Mouse (Mus musculus) Patski (cell line): Measurements from ENCODE around the gene Trim58. TPM values are rescaled to one million over a fixed set of nuclear protein-coding genes. Genes with fewer than 3 reads are reported as not detected.

Experiments used
- ATAC-seq: fragments of 100-300 bp; one replicate; pipeline ENCODE4 v1.8.0; 2021
- CTCF ChIA-PET: fragments of 350-600 bp; sonication (Branson Sonifier 250); formaldehyde crosslinking; loops from one replicate; lab custom pipeline; 2022; ENCODE audit warnings: inconsistent platforms; lab: Charles Lee
- POLR2A ChIA-PET: fragments of 350-600 bp; sonication (Branson Sonifier 250); formaldehyde crosslinking; loops from one replicate; lab custom pipeline; 2022; ENCODE audit warnings: antibody characterized with exemption, inconsistent platforms; lab: Charles Lee
- DNase-seq: peaks from one replicate; pipeline ENCODE4 v3.0.0-alpha.2; 2011; ENCODE audit warnings: low read depth, low spot score
- H3K27me3 ChIP-seq: fragments of 371-371 bp; one replicate; pipeline ENCODE4 v1.5.1; 2021
- CTCF ChIP-seq: fragments of 100-300 bp; IDR thresholded peaks from one replicate; pipeline ENCODE4 v1.5.1; 2021
- in situ Hi-C: fragments of 300-500 bp; cut with MboI; formaldehyde crosslinking; loops from 3 replicates; pipeline ENCODE4 v1.11.1; 2018; ENCODE audit warnings: low pct_unique_long_range_greater_than_20kb, mixed read lengths
- polyA plus RNA-seq: library from polyadenylated mRNA; unstranded; gene quantifications from one replicate; pipeline ENCODE4 v1.2.3, GENCODE M21; 2021

The Trim58 gene
- polyA plus RNA-seq, 1 experiment from 2014 or later: 0.04 TPM

DNA sequence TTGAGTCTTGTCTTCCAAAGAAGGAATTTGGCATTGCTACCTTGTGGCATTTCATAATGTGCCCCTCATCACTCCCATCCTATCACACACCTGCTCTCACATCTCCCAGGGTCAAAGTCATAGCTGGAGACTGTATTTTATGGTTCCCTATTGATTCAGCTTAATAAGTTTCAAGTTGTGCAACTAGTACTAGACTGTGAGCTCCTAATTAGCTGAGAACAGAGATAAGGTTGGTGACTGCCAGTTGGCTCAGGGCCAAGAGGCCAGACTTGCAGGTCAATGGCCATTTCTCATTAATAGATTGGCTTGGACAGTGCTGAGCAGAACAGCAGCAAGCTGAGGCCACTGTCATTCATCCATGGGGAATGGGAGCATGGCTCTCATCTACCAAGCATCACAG, 25.7 kb upstream of the Trim58 start:
- DNase-seq: no peak
- TF ChIP-seq CTCF: no peak
- in situ Hi-C loops: no loop called here
- ChIA-PET CTCF (interaction anchor here (1.3 to 3.1 kb wide), 3 partner anchors 12 to 27 kb away, joined by 3 to 8 read pairs (median 7); no protein-coding TSS in a partner anchor), POLR2A (no interaction called here)
- ATAC-seq: no peak
- peaks cover 2% of the 10 kb centered on the region for H3K27me3 ChIP-seq

GRCm38 (mm10) chr11:58615975-58616374, 24.3 kb upstream of the Trim58 start, which contains the start of gene 2210407C18Rik:
Gene 2210407C18Rik, minus strand, starts transcription at chr11:58616075.
- TF ChIP-seq CTCF: no peak
- DNase-seq (no peak), ATAC-seq (no peak)
- in situ Hi-C loops: no loop called here
- H3K27me3 ChIP-seq: peaks cover 2% of the 10 kb centered on the region
- ChIA-PET CTCF (interaction anchor here (1.3 to 3.1 kb wide), 3 partner anchors 11 to 28 kb away, joined by 3 to 8 read pairs (median 7); no protein-coding TSS in a partner anchor), POLR2A (no interaction called here)

DNA sequence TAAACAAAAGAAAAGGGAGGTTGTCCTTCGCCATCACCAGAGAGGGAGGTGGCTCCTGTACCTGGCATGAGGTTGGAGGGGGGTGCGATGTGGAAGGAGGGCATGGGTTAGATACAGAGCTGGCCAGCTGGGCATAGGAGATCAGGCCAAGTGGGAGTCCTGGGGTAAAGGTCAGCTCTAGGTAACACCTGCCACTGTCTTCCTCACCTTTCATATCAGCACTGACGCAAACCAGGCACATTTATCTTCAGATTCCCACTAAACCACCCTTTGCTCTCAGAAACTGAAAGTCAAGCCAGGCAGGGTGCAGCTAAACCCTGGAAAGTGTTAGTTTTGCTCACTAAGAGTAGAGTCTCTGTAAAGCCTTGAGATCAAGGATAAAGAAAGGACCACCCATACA, 21.9 kb upstream of the Trim58 start:
- in situ Hi-C loops: no loop called here
- no peak for DNase-seq
- peaks cover 11% of the 10 kb centered on the region for H3K27me3 ChIP-seq
- no peak for TF ChIP-seq CTCF
- ChIA-PET CTCF (no interaction called here), POLR2A (no interaction called here)
- ATAC-seq: no peak

GRCm38 (mm10) chr11:58618793-58619192, 21.5 kb upstream of the Trim58 start:
- CTCF ChIA-PET: no interaction called here
- H3K27me3 ChIP-seq: peaks cover 11% of the 10 kb centered on the region
- in situ Hi-C loops: no loop called here
- TF ChIP-seq CTCF: no peak
- POLR2A ChIA-PET: no interaction called here
- no peak for ATAC-seq
- no peak for DNase-seq

- no peak for DNase-seq
- CTCF ChIA-PET: interaction anchor here (1.6 kb wide), 1 partner anchor 11 kb away, joined by 3 read pairs; the partner anchor contains the start of gene 2210407C18Rik
- in situ Hi-C loops: loop anchor here (25.0 kb wide), 1 partner anchor 664 kb away; no protein-coding TSS in a partner anchor
- H3K27me3 ChIP-seq: peaks cover 13% of the 10 kb centered on the region
- TF ChIP-seq CTCF: no peak
- POLR2A ChIA-PET: no interaction called here
- ATAC-seq: no peak
Measured at GRCm38 (mm10) chr11:58626146-58626545, 14.1 kb upstream of the Trim58 start.

DNA sequence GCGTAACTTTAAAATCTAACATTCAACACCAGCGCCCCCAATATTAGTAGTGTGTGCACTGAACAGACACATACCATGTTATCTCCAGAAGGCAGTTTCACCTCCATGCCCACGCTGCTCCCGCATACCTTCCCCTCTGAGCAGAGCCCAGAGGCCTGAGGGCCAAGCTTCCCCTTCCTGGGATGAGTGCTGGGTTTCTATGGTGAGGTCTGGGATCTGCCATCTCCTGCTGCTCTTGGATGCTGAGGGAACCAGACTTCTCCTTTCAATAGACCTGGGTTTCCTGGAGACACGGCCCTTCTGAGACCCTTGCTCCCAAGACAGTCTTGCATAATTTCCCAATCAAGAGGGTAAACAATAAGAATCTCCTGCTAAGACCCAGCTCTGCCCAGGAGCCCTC, 9.9 kb upstream of the Trim58 start, which contains the start of gene Olfr323:
Olfr323 (minus strand) TSS at position 101 of the 400 bp plus-strand sequence.
- ChIA-PET POLR2A (no interaction called here), CTCF (no interaction called here)
- in situ Hi-C loops: loop anchor here (5.0 to 25.0 kb wide), 2 partner anchors 228 to 668 kb away; no protein-coding TSS in a partner anchor
- no peak for ATAC-seq
- peaks cover 3% of the 10 kb centered on the region for H3K27me3 ChIP-seq
- no peak for DNase-seq
- no peak for TF ChIP-seq CTCF

GRCm38 (mm10) chr11:58634878-58635277, 5.4 kb upstream of the Trim58 start:
- in situ Hi-C loops: loop anchor here (5.0 to 25.0 kb wide), 2 partner anchors 233 to 673 kb away; no protein-coding TSS in a partner anchor
- H3K27me3 ChIP-seq: no peaks in the 10 kb centered on the region
- ATAC-seq: no peak
- no peak for TF ChIP-seq CTCF
- POLR2A ChIA-PET: interaction anchor here (1.4 kb wide), 1 partner anchor 11 kb away, joined by 7 read pairs; no protein-coding TSS in a partner anchor
- CTCF ChIA-PET: interaction anchor here (1.2 to 2.3 kb wide), 4 partner anchors 10 to 333 kb away, joined by 3 to 7 read pairs (median 4); partner anchors contain the start of gene 2210407C18Rik
- DNase-seq: no peak

GRCm38 (mm10) chr11:58636376-58636977, 3.8 kb upstream of the Trim58 start:
- ChIA-PET POLR2A (interaction anchor here (1.4 kb wide), 1 partner anchor 13 kb away, joined by 7 read pairs; no protein-coding TSS in a partner anchor), CTCF (interaction anchor here (1.2 to 2.3 kb wide), 3 partner anchors 8 to 49 kb away, joined by 5 to 7 read pairs (median 5); partner anchors contain the start of gene 2210407C18Rik)
- no peaks in the 10 kb centered on the region for H3K27me3 ChIP-seq
- TF ChIP-seq CTCF: peak; percentile 39
- in situ Hi-C loops: loop anchor here (25.0 kb wide), 1 partner anchor 674 kb away; no protein-coding TSS in a partner anchor
- peak; percentile 52 for ATAC-seq
- DNase-seq: no peak

GRCm38 (mm10) chr11:58638176-58638701, 2.0 kb upstream of the Trim58 start:
- H3K27me3 ChIP-seq: no peaks in the 10 kb centered on the region
- TF ChIP-seq CTCF: no peak
- DNase-seq: no peak
- no peak for ATAC-seq
- ChIA-PET POLR2A (no interaction called here), CTCF (interaction anchor here (1.0 to 1.4 kb wide), 3 partner anchors 15 to 337 kb away, joined by 3 to 4 read pairs (median 3); no protein-coding TSS in a partner anchor)
- in situ Hi-C loops: loop anchor here (25.0 kb wide), 1 partner anchor 676 kb away; no protein-coding TSS in a partner anchor

GRCm38 (mm10) chr11:58641057-58641456, 792 bp downstream of the Trim58 start:
- TF ChIP-seq CTCF: no peak
- CTCF ChIA-PET: no interaction called here
- peaks cover 6% of the 10 kb centered on the region for H3K27me3 ChIP-seq
- DNase-seq (no peak), ATAC-seq (no peak)
- POLR2A ChIA-PET: no interaction called here
- in situ Hi-C loops: loop anchor here (25.0 kb wide), 1 partner anchor 679 kb away; no protein-coding TSS in a partner anchor
